Mouse (Mus musculus): Measurements from ENCODE around the gene Sell. TPM values are rescaled to one million over a fixed set of nuclear protein-coding genes. Genes with fewer than 3 reads are reported as not detected.

The Sell gene
- polyA plus RNA-seq, 1 experiment: not detected

GRCm38 (mm10) chr1:164073091-164073490, 11.3 kb downstream of the Sell start:
- TF ChIP-seq CTCF (IDR thresholded peaks at IDR 0.05; ENCODE audit: borderline replicate concordance, insufficient read depth, low read length): no peak
- Histone ChIP-seq H3K27ac (ENCODE audit: insufficient read depth, low read length) (no peak overlapping the region), H3K4me3 (ENCODE audit: insufficient read depth, low read length) (no peak overlapping the region), H3K4me1 (ENCODE audit: control insufficient read depth, insufficient read depth, low read length) (no peaks in the 10 kb centered on the region)

GRCm38 (mm10) chr1:164073803-164074202, 12.0 kb downstream of the Sell start:
- no peak for TF ChIP-seq CTCF (IDR thresholded peaks at IDR 0.05; ENCODE audit: borderline replicate concordance, insufficient read depth, low read length)
- no peak for TF ChIP-seq POLR2A (IDR thresholded peaks at IDR 0.05; ENCODE audit: low read depth, low read length)
- H3K27ac ChIP-seq (ENCODE audit: insufficient read depth, low read length): no peak overlapping the region

GRCm38 (mm10) chr1:164074606-164075140, 12.9 kb downstream of the Sell start:
- no peak overlapping the region for H3K27ac ChIP-seq (ENCODE audit: insufficient read depth, low read length)
- TF ChIP-seq POLR2A (IDR thresholded peaks at IDR 0.05; ENCODE audit: low read depth, low read length): no peak
- no peak for TF ChIP-seq CTCF (IDR thresholded peaks at IDR 0.05; ENCODE audit: borderline replicate concordance, insufficient read depth, low read length)
- H3K4me3 ChIP-seq (ENCODE audit: insufficient read depth, low read length): no peak overlapping the region
- no peaks in the 10 kb centered on the region for H3K4me1 ChIP-seq (ENCODE audit: control insufficient read depth, insufficient read depth, low read length)

More at GRCm38 (mm10) chr1:164073803-164074202, 12.0 kb downstream of the Sell start:
- Histone ChIP-seq H3K4me1 (ENCODE audit: control insufficient read depth, insufficient read depth, low read length) (no peaks in the 10 kb centered on the region), H3K4me3 (ENCODE audit: insufficient read depth, low read length) (no peak overlapping the region)

GRCm38 (mm10) chr1:164075416-164075815, 13.6 kb downstream of the Sell start:
- Histone ChIP-seq H3K4me1 (ENCODE audit: control insufficient read depth, insufficient read depth, low read length) (no peaks in the 10 kb centered on the region), H3K27ac (ENCODE audit: insufficient read depth, low read length) (no peak overlapping the region), H3K4me3 (ENCODE audit: insufficient read depth, low read length) (no peak overlapping the region)
- TF ChIP-seq POLR2A (IDR thresholded peaks at IDR 0.05; ENCODE audit: low read depth, low read length) (no peak), CTCF (IDR thresholded peaks at IDR 0.05; ENCODE audit: borderline replicate concordance, insufficient read depth, low read length) (no peak)

- H3K27ac ChIP-seq (ENCODE audit: insufficient read depth, low read length): no peak overlapping the region
- no peak for TF ChIP-seq CTCF (IDR thresholded peaks at IDR 0.05; ENCODE audit: borderline replicate concordance, insufficient read depth, low read length)
- no peak for TF ChIP-seq POLR2A (IDR thresholded peaks at IDR 0.05; ENCODE audit: low read depth, low read length)
- no peaks in the 10 kb centered on the region for H3K4me1 ChIP-seq (ENCODE audit: control insufficient read depth, insufficient read depth, low read length)
- no peak overlapping the region for H3K4me3 ChIP-seq (ENCODE audit: insufficient read depth, low read length)
Measured at GRCm38 (mm10) chr1:164076441-164076840, 14.7 kb downstream of the Sell start.

GRCm38 (mm10) chr1:164077031-164077430, 15.2 kb downstream of the Sell start:
- Histone ChIP-seq H3K4me3 (ENCODE audit: insufficient read depth, low read length) (no peak overlapping the region), H3K4me1 (ENCODE audit: control insufficient read depth, insufficient read depth, low read length) (no peaks in the 10 kb centered on the region), H3K27ac (ENCODE audit: insufficient read depth, low read length) (no peak overlapping the region)
- TF ChIP-seq POLR2A (IDR thresholded peaks at IDR 0.05; ENCODE audit: low read depth, low read length) (no peak), CTCF (IDR thresholded peaks at IDR 0.05; ENCODE audit: borderline replicate concordance, insufficient read depth, low read length) (no peak)

GRCm38 (mm10) chr1:164078323-164078741, 16.6 kb downstream of the Sell start:
- TF ChIP-seq POLR2A (IDR thresholded peaks at IDR 0.05; ENCODE audit: low read depth, low read length): no peak
- no peak for TF ChIP-seq CTCF (IDR thresholded peaks at IDR 0.05; ENCODE audit: borderline replicate concordance, insufficient read depth, low read length)
- no peaks in the 10 kb centered on the region for H3K4me1 ChIP-seq (ENCODE audit: control insufficient read depth, insufficient read depth, low read length)
- H3K27ac ChIP-seq (ENCODE audit: insufficient read depth, low read length): no peak overlapping the region
- H3K4me3 ChIP-seq (ENCODE audit: insufficient read depth, low read length): no peak overlapping the region

- no peaks in the 10 kb centered on the region for H3K4me1 ChIP-seq (ENCODE audit: control insufficient read depth, insufficient read depth, low read length)
- H3K27ac ChIP-seq (ENCODE audit: insufficient read depth, low read length): no peak overlapping the region
- TF ChIP-seq POLR2A (IDR thresholded peaks at IDR 0.05; ENCODE audit: low read depth, low read length) (no peak), CTCF (IDR thresholded peaks at IDR 0.05; ENCODE audit: borderline replicate concordance, insufficient read depth, low read length) (no peak)
- no peak overlapping the region for H3K4me3 ChIP-seq (ENCODE audit: insufficient read depth, low read length)
Measured at GRCm38 (mm10) chr1:164079091-164079490, 17.3 kb downstream of the Sell start.

- Histone ChIP-seq H3K4me3 (ENCODE audit: insufficient read depth, low read length) (no peak overlapping the region), H3K4me1 (ENCODE audit: control insufficient read depth, insufficient read depth, low read length) (no peaks in the 10 kb centered on the region), H3K27ac (ENCODE audit: insufficient read depth, low read length) (no peak overlapping the region)
- TF ChIP-seq CTCF (IDR thresholded peaks at IDR 0.05; ENCODE audit: borderline replicate concordance, insufficient read depth, low read length) (no peak), POLR2A (IDR thresholded peaks at IDR 0.05; ENCODE audit: low read depth, low read length) (no peak)
Measured at GRCm38 (mm10) chr1:164083046-164083445, 21.3 kb downstream of the Sell start.

- no peak overlapping the region for H3K27ac ChIP-seq (ENCODE audit: insufficient read depth, low read length)
- TF ChIP-seq CTCF (IDR thresholded peaks at IDR 0.05; ENCODE audit: borderline replicate concordance, insufficient read depth, low read length) (no peak), POLR2A (IDR thresholded peaks at IDR 0.05; ENCODE audit: low read depth, low read length) (no peak)
- H3K4me3 ChIP-seq (ENCODE audit: insufficient read depth, low read length): no peak overlapping the region
- no peaks in the 10 kb centered on the region for H3K4me1 ChIP-seq (ENCODE audit: control insufficient read depth, insufficient read depth, low read length)
Measured at GRCm38 (mm10) chr1:164086797-164087196, 25.0 kb downstream of the Sell start.

GRCm38 (mm10) chr1:164087872-164088271, 26.1 kb downstream of the Sell start:
- no peaks in the 10 kb centered on the region for H3K4me1 ChIP-seq (ENCODE audit: control insufficient read depth, insufficient read depth, low read length)
- no peak overlapping the region for H3K27ac ChIP-seq (ENCODE audit: insufficient read depth, low read length)
- TF ChIP-seq CTCF (IDR thresholded peaks at IDR 0.05; ENCODE audit: borderline replicate concordance, insufficient read depth, low read length) (no peak), POLR2A (IDR thresholded peaks at IDR 0.05; ENCODE audit: low read depth, low read length) (no peak)
- H3K4me3 ChIP-seq (ENCODE audit: insufficient read depth, low read length): no peak overlapping the region

Data from embryonic fibroblast, embryonic 13.5 days (primary cell).